Mouse (Mus musculus): ENCODE measurements around the gene Rergl. TPM values are rescaled to one million over a fixed set of nuclear protein-coding genes. Genes with fewer than 3 reads are reported as not detected.

Rergl gene
- not detected for total RNA-seq (2021)

- intact Hi-C loops (cut with DNase I), result no loop called here
- no peak for DNase-seq (ENCODE audit: extremely low spot score in 1 of 2, low spot score in 2 of 2)
Measured at GRCm38 (mm10) chr6:139501876-139502275, at the start of gene Rergl. Gene Rergl, minus strand, starts transcription at chr6:139501976.

- intact Hi-C loops (cut with DNase I), result loop anchor here (5.0 kb wide), 1 partner anchor 39 kb away; no protein-coding TSS in a partner anchor
- DNase-seq (ENCODE audit: extremely low spot score in 1 of 2, low spot score in 2 of 2), result peak in 1 of 2 experiments; percentile 10
Measured at GRCm38 (mm10) chr6:139538469-139538868, 36.7 kb upstream of the Rergl start.

DNA sequence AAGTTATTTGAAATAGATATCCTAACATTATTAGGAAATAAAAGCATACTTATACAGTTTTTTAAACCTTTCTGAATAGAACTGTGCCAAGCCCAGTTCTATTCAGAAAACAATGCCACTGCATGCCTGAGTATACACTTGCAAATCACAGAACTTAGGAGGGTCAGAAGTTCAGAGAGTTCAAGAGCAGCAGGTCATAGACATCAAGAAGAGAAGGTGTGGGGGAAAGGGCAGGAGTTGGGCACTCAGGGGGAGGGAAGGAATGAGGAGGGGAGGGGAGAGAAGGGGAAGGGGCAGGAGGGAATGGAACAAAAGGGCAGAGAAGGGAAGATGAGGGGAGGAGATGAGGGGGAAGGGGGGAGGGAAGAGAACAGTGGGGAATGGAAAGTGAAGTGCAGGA lies 23.6 kb upstream of the Rergl start:
- DNase-seq (ENCODE audit: extremely low spot score in 1 of 2, low spot score in 2 of 2), result no peak
- intact Hi-C loops (cut with DNase I), result no loop called here

- intact Hi-C loops (cut with DNase I), result no loop called here
- DNase-seq (ENCODE audit: extremely low spot score in 1 of 2, low spot score in 2 of 2), result no peak
Measured at GRCm38 (mm10) chr6:139524288-139524687, 22.5 kb upstream of the Rergl start.

GRCm38 (mm10) chr6:139514938-139515510 lies 13.2 kb upstream of the Rergl start:
- DNase-seq (ENCODE audit: extremely low spot score in 1 of 2, low spot score in 2 of 2), result no peak
- intact Hi-C loops (cut with DNase I), result no loop called here

GRCm38 (mm10) chr6:139479730-139480129 lies 22.0 kb downstream of the Rergl start:
- intact Hi-C loops (cut with DNase I), result no loop called here
- DNase-seq (ENCODE audit: extremely low spot score in 1 of 2, low spot score in 2 of 2), result no peak

DNA sequence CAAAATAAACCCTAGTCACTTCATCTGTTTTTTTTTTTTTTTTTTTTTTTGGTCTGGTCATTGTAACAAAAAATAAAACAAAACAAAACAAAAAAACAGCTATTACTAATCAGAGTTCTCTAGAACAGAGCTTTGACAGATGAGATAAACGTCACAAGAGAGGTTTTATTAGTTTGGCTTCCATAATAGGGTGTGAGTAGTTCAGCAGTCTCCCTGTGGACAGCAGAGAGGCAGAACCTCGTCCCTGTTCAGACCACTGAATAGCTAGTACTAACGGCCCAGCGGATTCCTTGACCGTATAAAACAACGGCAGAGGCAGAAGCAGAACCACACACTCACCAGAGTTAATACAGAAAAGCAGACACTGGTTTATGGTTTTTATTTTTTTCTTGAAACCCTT lies 36.8 kb downstream of the Rergl start:
- intact Hi-C loops (cut with DNase I), result no loop called here

GRCm38 (mm10) chr6:139464292-139464691 lies 37.5 kb downstream of the Rergl start:
- no peak for DNase-seq (ENCODE audit: extremely low spot score in 1 of 2, low spot score in 2 of 2)
- intact Hi-C loops (cut with DNase I), result no loop called here

More for the DNA sequence above, 36.8 kb downstream of the Rergl start:
- DNase-seq (ENCODE audit: extremely low spot score in 1 of 2, low spot score in 2 of 2), result no peak

GRCm38 (mm10) chr6:139461094-139461493 lies 40.7 kb downstream of the Rergl start:
- intact Hi-C loops (cut with DNase I), result no loop called here
- peak in 1 of 2 experiments; percentile 26 for DNase-seq (ENCODE audit: extremely low spot score in 1 of 2, low spot score in 2 of 2)

GRCm38 (mm10) chr6:139460470-139460869 lies 41.3 kb downstream of the Rergl start:
- DNase-seq (ENCODE audit: extremely low spot score in 1 of 2, low spot score in 2 of 2), result no peak
- intact Hi-C loops (cut with DNase I), result no loop called here

- no peak for DNase-seq (ENCODE audit: extremely low spot score in 1 of 2, low spot score in 2 of 2)
- intact Hi-C loops (cut with DNase I), result no loop called here
Measured at GRCm38 (mm10) chr6:139443999-139444398, 57.8 kb downstream of the Rergl start.

Other genes with a start within 250 kb of the Rergl start
- gene Pik3c2g, start 85.2 kb upstream of the Rergl start, total RNA-seq (2021), result under 1 TPM; 0.28 to 0.43 TPM